Mouse (Mus musculus) right cerebral cortex, postnatal 4 days (tissue): Measurements from ENCODE around the gene Psg21.
A peak's percentile ranks its signal among the peaks of the same experiment; 100 is the strongest.
"Not testable (repeated sequence)": the region's sequence is repeated elsewhere in the genome, so short reads cannot be mapped to it uniquely, and the experiment has no call there.

ENCODE experiments used
- DNase-seq: peaks from one replicate; pipeline ENCODE4 v3.0.0-alpha.2; 2022

Psg21 gene

GRCm38 (mm10) chr7:18656625-18657024 lies at the start of gene Psg21:
Gene Psg21 (minus strand): TSS chr7:18656725.
- not testable (repeated sequence) for DNase-seq

- DNase-seq = no peak
These were observed 29.6 kb upstream of the Psg21 start, which contains the start of gene Psg20 for GRCm38 (mm10) chr7:18686085-18686484. Gene Psg20 (minus strand): TSS chr7:18686185.

DNA sequence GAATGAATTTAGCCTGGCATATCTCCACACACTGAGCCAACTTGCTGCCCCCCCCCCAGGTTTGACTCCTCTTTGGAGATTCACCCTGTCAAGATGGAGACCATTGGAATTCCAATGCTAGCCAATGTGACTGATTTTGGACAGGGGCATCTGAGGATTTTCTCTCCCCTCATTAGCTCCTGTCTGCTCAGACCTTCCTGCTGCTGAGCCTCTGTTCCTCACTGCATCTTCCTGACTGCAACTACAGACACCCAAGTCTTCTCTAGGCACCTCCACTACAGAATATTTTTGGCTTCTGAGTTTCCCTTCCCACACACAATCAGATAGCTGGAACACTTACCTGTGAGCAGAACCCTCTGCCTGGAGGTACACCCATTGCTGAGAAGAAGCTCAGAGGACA lies 29.1 kb upstream of the Psg21 start:
- DNase-seq = no peak

GRCm38 (mm10) chr7:18679772-18680171 lies 23.2 kb upstream of the Psg21 start:
- DNase-seq = peak; percentile 17

DNA sequence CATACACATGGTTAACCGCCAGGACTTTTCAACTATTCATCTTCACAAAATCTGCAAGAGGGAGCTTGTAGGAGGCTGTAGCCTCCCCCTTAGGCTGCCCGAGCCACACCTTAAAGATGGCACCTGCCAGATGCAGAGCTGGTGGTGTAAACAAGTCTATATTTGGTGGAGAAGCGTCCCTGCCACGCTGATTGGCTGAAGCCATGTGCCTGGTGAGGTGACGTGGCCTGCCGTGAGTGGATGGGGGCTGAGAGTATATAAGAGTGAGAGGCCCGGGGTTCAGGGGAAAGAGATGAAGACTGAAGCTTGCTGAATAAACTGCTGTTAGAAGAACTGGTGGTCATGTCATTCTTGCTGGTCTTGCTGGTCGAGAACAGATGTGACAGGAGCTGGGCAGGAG lies 29.6 kb downstream of the Psg21 start:
- DNase-seq = not testable (repeated sequence)

GRCm38 (mm10) chr7:18616401-18616800 lies 40.1 kb downstream of the Psg21 start, which contains the start of gene Psg23:
Gene Psg23 (minus strand): TSS chr7:18616501.
- not testable (repeated sequence) for DNase-seq
